Mouse (Mus musculus): Measurements from ENCODE around the gene Mmp14. TPM values are rescaled to one million over a fixed set of nuclear protein-coding genes. Genes with fewer than 3 reads are reported as not detected.

The Mmp14 gene
- polyA plus RNA-seq, 1 experiment from 2014 or later, result 152 TPM

GRCm38 (mm10) chr14:54443712-54444618 is 12.6 kb downstream of the Mmp14 start:
- H3K9me3 ChIP-seq (ENCODE audit: low read length), result no peaks in the 10 kb centered on the region
- no peak for ATAC-seq (ENCODE audit: low FRiP score, low TSS enrichment)
- peaks cover 12% of the 10 kb centered on the region; the same call in 1 of the 2 replicates for H3K4me1 ChIP-seq (ENCODE audit: insufficient read depth, low read length)
- H3K27ac ChIP-seq (ENCODE audit: low read length), result peak overlapping the region; percentile 20; the same call in 1 of the 2 replicates
- H3K9ac ChIP-seq (replicated peaks; ENCODE audit: low read length), result no peak overlapping the region
- H3K4me2 ChIP-seq (replicated peaks; ENCODE audit: low read depth, low read length), result no peak overlapping the region
- WGBS, result 56% methylated on average over 15 of the region's 15 CpGs
- H3K4me3 ChIP-seq (ENCODE audit: low read length), result no peak overlapping the region
- H3K27me3 ChIP-seq (ENCODE audit: insufficient read depth, low read length), result no peaks in the 10 kb centered on the region
- H3K36me3 ChIP-seq (ENCODE audit: insufficient read depth, low read length), result peaks cover 24% of the 10 kb centered on the region

GRCm38 (mm10) chr14:54445476-54445875 is 14.1 kb downstream of the Mmp14 start:
- ATAC-seq (ENCODE audit: low FRiP score, low TSS enrichment), result no peak
- H3K27ac ChIP-seq (ENCODE audit: low read length), result no peak overlapping the region
- WGBS, result 85% methylated on average over 3 of the region's 3 CpGs

GRCm38 (mm10) chr14:54453566-54453965 is 22.2 kb downstream of the Mmp14 start:
- Histone ChIP-seq H3K9ac (replicated peaks; ENCODE audit: low read length) (no peak overlapping the region), H3K4me1 (ENCODE audit: insufficient read depth, low read length) (peaks cover 4% of the 10 kb centered on the region; the same call in 1 of the 2 replicates), H3K9me3 (ENCODE audit: low read length) (no peaks in the 10 kb centered on the region), H3K27ac (ENCODE audit: low read length) (no peak overlapping the region), H3K4me2 (replicated peaks; ENCODE audit: low read depth, low read length) (no peak overlapping the region), H3K36me3 (ENCODE audit: insufficient read depth, low read length) (no peaks in the 10 kb centered on the region), H3K4me3 (ENCODE audit: low read length) (no peak overlapping the region), H3K27me3 (ENCODE audit: insufficient read depth, low read length) (no peaks in the 10 kb centered on the region)
- no peak for ATAC-seq (ENCODE audit: low FRiP score, low TSS enrichment)
- WGBS, result 88% methylated on average over 9 of the region's 9 CpGs

More at GRCm38 (mm10) chr14:54445476-54445875, 14.1 kb downstream of the Mmp14 start:
- Histone ChIP-seq H3K9me3 (ENCODE audit: low read length) (no peaks in the 10 kb centered on the region), H3K4me2 (replicated peaks; ENCODE audit: low read depth, low read length) (no peak overlapping the region), H3K9ac (replicated peaks; ENCODE audit: low read length) (no peak overlapping the region), H3K36me3 (ENCODE audit: insufficient read depth, low read length) (peaks cover 9% of the 10 kb centered on the region), H3K27me3 (ENCODE audit: insufficient read depth, low read length) (no peaks in the 10 kb centered on the region), H3K4me3 (ENCODE audit: low read length) (no peak overlapping the region), H3K4me1 (ENCODE audit: insufficient read depth, low read length) (peaks cover 12% of the 10 kb centered on the region; the same call in 1 of the 2 replicates)

GRCm38 (mm10) chr14:54454669-54455528 is 23.5 kb downstream of the Mmp14 start:
- Histone ChIP-seq H3K4me1 (ENCODE audit: insufficient read depth, low read length) (no peaks in the 10 kb centered on the region), H3K27me3 (ENCODE audit: insufficient read depth, low read length) (no peaks in the 10 kb centered on the region), H3K36me3 (ENCODE audit: insufficient read depth, low read length) (no peaks in the 10 kb centered on the region), H3K9ac (replicated peaks; ENCODE audit: low read length) (no peak overlapping the region), H3K4me2 (replicated peaks; ENCODE audit: low read depth, low read length) (no peak overlapping the region), H3K27ac (ENCODE audit: low read length) (no peak overlapping the region), H3K4me3 (ENCODE audit: low read length) (no peak overlapping the region), H3K9me3 (ENCODE audit: low read length) (no peaks in the 10 kb centered on the region)
- WGBS, result 69% methylated on average over 11 of the region's 11 CpGs
- ATAC-seq (ENCODE audit: low FRiP score, low TSS enrichment), result no peak

GRCm38 (mm10) chr14:54457907-54458569 is 26.6 kb downstream of the Mmp14 start:
- WGBS, result 74% methylated on average over 14 of the region's 14 CpGs
- Histone ChIP-seq H3K4me3 (ENCODE audit: low read length) (no peak overlapping the region), H3K4me1 (ENCODE audit: insufficient read depth, low read length) (no peaks in the 10 kb centered on the region), H3K27ac (ENCODE audit: low read length) (no peak overlapping the region), H3K27me3 (ENCODE audit: insufficient read depth, low read length) (no peaks in the 10 kb centered on the region), H3K9me3 (ENCODE audit: low read length) (no peaks in the 10 kb centered on the region), H3K4me2 (replicated peaks; ENCODE audit: low read depth, low read length) (no peak overlapping the region), H3K9ac (replicated peaks; ENCODE audit: low read length) (no peak overlapping the region), H3K36me3 (ENCODE audit: insufficient read depth, low read length) (no peaks in the 10 kb centered on the region)
- no peak for ATAC-seq (ENCODE audit: low FRiP score, low TSS enrichment)

GRCm38 (mm10) chr14:54462146-54462545 is 30.7 kb downstream of the Mmp14 start:
- Histone ChIP-seq H3K9ac (replicated peaks; ENCODE audit: low read length) (no peak overlapping the region), H3K36me3 (ENCODE audit: insufficient read depth, low read length) (peaks cover 4% of the 10 kb centered on the region; the same call in 1 of the 2 replicates), H3K4me2 (replicated peaks; ENCODE audit: low read depth, low read length) (no peak overlapping the region), H3K27me3 (ENCODE audit: insufficient read depth, low read length) (no peaks in the 10 kb centered on the region), H3K4me1 (ENCODE audit: insufficient read depth, low read length) (peaks cover 10% of the 10 kb centered on the region), H3K4me3 (ENCODE audit: low read length) (no peak overlapping the region), H3K27ac (ENCODE audit: low read length) (no peak overlapping the region), H3K9me3 (ENCODE audit: low read length) (no peaks in the 10 kb centered on the region)
- WGBS, result 79% methylated on average over 4 of the region's 4 CpGs
- no peak for ATAC-seq (ENCODE audit: low FRiP score, low TSS enrichment)

- Histone ChIP-seq H3K9ac (replicated peaks; ENCODE audit: low read length) (peak overlapping the region; percentile 92), H3K9me3 (ENCODE audit: low read length) (no peaks in the 10 kb centered on the region), H3K4me2 (replicated peaks; ENCODE audit: low read depth, low read length) (peak overlapping the region; percentile 79), H3K27me3 (ENCODE audit: insufficient read depth, low read length) (no peaks in the 10 kb centered on the region), H3K27ac (ENCODE audit: low read length) (peak overlapping the region; percentile 92), H3K36me3 (ENCODE audit: insufficient read depth, low read length) (peaks cover 14% of the 10 kb centered on the region), H3K4me3 (ENCODE audit: low read length) (peak overlapping the region; percentile 87), H3K4me1 (ENCODE audit: insufficient read depth, low read length) (peaks cover 10% of the 10 kb centered on the region)
- 15% methylated on average over 12 of the region's 12 CpGs for WGBS
- peak; percentile 27; the same call in 1 of the 2 replicates for ATAC-seq (ENCODE audit: low FRiP score, low TSS enrichment)
Measured at GRCm38 (mm10) chr14:54463108-54463958, 31.9 kb downstream of the Mmp14 start.

- no peaks in the 10 kb centered on the region for H3K9me3 ChIP-seq (ENCODE audit: low read length)
- no peaks in the 10 kb centered on the region for H3K27me3 ChIP-seq (ENCODE audit: insufficient read depth, low read length)
- ATAC-seq (ENCODE audit: low FRiP score, low TSS enrichment), result peak; percentile 90
- peaks cover 20% of the 10 kb centered on the region for H3K36me3 ChIP-seq (ENCODE audit: insufficient read depth, low read length)
- H3K4me3 ChIP-seq (ENCODE audit: low read length), result peak within 1 kb of the TSS; percentile 87
- H3K27ac ChIP-seq (ENCODE audit: low read length), result peak within 1 kb of the TSS; percentile 92
- peaks cover 10% of the 10 kb centered on the region for H3K4me1 ChIP-seq (ENCODE audit: insufficient read depth, low read length)
- under 1% methylated on average over 35 of the region's 35 CpGs for WGBS
- peak within 1 kb of the TSS; percentile 92 for H3K9ac ChIP-seq (replicated peaks; ENCODE audit: low read length)
- H3K4me2 ChIP-seq (replicated peaks; ENCODE audit: low read depth, low read length), result peak within 1 kb of the TSS; percentile 79
Measured at GRCm38 (mm10) chr14:54463959-54464292, 32.5 kb downstream of the Mmp14 start, which contains the start of gene Lrp10. Gene Lrp10 (plus strand): TSS chr14:54464137.
